Mouse (Mus musculus) inflammation-experienced regulatory T-cells (primary cell): ENCODE results near the gene Bcl6. TPM values are rescaled to one million over a fixed set of nuclear protein-coding genes. Genes with fewer than 3 reads are reported as not detected.

Source experiments
- polyA plus RNA-seq, 2 experiments: library from polyadenylated mRNA; unstranded; fragments of 100-300 nt; shearing (Covaris generic); gene quantifications; one replicate each; pipeline ENCODE4 v1.2.1; 2017

Gene Bcl6
- 10 to 100 TPM; 14.0 to 21.5 TPM for polyA plus RNA-seq

DNA sequence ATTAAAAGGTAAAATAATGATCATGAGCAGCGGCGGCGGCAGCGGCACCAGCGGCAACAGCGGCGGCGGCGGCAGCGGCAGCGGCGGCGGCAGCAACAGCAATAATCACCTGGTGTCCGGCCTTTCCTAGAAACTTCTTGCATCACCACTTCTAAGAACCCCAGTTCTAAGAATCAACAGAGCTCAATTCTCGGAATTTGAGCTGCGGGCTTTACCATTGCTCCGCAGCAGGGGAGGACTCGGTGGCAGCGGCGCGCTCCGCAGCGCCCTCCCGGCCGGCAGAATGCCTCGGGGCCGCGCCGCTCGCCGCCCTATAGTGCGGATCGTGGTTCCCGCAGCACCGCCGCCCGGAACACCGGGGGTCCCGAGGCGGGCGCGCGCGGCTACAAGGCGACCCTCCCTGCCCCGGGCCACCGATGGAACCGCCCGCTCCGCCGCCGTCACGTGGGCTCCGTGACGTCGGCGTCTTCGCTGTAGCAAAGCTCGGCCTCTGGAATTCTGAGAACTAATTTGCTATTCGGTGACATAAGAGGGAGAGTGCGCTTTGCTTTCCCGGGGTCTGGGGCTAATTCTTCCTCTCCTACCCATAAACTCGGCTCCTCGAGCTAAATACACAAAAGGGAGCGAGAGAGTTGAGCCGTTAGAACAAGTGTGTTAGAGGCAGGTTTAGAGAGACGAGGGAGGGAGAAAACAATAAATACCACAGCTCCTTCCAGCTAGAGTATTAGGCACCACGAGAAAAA lies at the start of gene Bcl6, which contains the start of gene Gm37419:
Bcl6 (minus strand) TSS at position 387 of the 743 bp plus-strand sequence.
Gm37419 (plus strand) TSS at position 17 of the 743 bp plus-strand sequence.

DNA sequence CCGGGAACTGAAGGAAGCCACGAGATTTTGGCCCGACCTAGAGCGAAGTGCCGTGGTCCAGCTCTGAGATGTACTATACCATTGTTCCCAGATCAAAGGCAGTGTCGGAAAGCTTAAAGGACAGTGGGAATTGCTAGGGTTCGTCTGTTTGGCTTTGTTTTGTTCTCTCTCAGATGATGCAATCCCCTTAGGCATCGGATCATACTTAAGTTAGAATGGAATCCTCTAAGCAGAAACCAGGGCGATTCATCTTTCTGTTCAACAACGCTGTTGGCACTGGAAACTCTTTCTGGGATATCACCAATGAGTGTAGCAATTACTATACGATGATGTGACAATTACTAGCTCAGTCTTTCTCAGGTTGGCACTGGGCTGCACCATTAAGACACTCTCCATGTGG lies 56.4 kb downstream of the Bcl6 start, which contains the start of gene Rtp2:
Rtp2 (minus strand) TSS at position 101 of the 400 bp plus-strand sequence.

Other genes starting within 250 kb of the Bcl6 start
- under 1 TPM in 1 of 2 experiments, not detected in 1; 0.54 TPM for gene Sst, start 97.9 kb downstream of the Bcl6 start, polyA plus RNA-seq
- gene Rtp2, start 56.5 kb downstream of the Bcl6 start, polyA plus RNA-seq: under 1 TPM; 0.28 to 0.88 TPM
- not detected for gene Gm37419, start 370 bp downstream of the Bcl6 start, polyA plus RNA-seq